Mouse (Mus musculus): Measurements from ENCODE around the gene Cblb.

Gene Cblb

DNA sequence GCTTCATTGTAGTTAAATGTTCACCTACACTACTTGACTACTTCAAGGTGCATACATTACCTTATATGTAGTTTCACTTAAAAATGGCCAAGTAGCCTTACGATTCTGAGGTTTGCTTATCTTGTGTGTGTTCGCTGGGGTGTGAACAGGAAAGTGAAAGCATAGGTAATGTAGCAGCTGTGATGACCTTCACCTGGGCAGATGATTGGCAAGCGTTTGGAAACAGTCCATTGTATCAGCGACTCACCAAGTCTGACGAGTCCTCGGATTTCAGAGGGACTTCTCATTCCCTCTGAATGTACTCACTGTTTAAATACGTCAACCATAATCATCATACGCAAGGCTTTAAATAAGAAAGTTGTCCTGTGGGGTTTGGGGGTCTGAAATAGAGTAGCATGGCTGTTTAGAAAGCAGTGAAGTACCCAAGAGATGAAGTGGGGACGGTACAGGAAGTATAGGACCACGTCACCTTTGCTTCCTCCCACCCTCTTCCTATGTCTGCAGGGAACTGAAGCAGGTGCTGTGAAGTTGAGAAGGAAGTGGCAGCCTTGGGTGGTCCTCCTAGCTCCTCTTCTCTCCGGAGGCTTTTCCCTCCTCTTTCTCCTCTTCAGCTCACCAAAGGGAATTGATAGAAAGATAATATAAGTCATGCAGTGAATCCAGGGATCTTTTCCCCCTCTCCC, 101.9 kb downstream of the Cblb start:
- peak; percentile 22 to 30 for DNase-seq (ENCODE audit: low spot score in 2 of 2)

DNA sequence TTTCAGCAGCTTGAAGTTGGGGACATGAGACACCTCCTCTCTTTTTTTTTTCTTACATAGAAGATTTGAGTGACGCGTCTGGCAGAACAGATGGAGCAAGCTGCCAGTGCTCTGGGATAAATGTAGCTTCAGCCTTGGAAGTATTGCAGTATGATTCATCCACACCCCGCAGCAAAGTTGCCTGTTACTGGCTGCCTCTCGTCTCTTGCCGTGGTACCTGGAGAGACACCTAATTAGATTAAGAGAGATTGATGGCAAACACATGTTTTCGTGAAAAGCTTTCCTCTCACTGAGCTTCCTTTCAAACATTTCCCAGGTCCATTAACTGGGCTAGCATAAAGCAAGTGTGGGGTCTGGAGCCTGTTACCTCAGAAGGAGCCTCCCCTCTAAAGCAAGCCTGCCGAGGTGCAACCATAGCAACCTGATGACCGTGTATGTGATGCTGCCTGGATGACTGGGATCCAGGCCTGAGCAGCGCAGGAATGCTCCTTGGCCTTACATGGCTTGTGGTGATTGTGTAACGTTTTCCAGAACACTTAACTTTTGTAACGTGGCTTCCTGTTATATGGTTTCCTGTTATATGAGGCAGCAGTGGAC, 103.7 kb downstream of the Cblb start:
- DNase-seq (ENCODE audit: low spot score in 2 of 2) = no peak

DNA sequence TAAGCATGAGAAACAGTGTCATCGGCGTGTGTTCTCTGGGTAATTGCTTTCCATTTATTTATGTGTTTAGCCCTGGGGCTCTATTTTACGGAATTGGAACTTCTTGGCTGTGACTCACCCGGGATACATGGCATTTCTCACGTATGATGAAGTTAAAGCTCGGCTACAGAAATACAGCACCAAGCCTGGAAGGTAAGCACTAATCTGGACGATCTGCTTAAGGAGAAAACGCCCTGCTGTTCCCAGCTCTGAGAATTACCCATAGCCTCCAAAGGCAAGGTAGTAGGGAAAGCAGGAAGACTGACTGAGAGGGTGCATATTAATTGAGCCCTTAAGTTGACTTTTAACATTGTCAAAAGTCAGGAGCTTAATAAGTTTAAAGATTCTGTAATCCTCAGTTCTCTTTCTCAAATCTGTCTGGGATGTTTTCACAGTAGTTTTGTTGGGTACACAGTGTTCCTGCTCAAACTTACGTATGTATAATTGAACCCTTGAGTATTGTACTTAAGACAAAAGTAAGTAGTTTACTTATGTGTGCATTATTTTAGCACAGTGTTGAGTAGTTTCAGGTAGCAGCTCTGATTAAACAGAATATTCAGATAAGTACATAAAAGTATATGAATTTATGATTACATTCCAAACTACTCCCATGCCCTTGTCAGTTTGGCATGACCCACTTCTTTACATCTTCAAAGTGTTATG, 104.8 kb downstream of the Cblb start:
- DNase-seq (ENCODE audit: low spot score in 2 of 2) = no peak

DNA sequence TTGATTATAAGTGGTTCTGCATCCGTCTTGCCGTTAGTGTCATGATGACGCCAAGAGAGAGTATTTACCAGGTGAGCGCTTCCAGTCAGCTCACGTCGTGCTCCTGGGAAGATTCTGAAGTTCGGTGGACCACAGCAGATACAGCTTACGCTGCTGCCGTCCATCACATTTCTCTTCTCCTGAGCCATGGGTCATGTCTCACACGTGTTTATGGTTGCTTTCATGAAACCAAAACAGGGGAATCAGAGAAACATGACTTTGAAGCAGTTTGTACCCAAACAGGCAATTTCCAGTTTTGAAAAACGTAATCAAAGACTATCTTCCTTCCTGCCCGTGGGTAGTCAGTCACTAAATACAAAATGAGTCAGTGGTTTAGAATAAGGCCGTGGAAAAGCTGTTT, 112.1 kb downstream of the Cblb start:
- no peak for DNase-seq (ENCODE audit: low spot score in 2 of 2)

DNA sequence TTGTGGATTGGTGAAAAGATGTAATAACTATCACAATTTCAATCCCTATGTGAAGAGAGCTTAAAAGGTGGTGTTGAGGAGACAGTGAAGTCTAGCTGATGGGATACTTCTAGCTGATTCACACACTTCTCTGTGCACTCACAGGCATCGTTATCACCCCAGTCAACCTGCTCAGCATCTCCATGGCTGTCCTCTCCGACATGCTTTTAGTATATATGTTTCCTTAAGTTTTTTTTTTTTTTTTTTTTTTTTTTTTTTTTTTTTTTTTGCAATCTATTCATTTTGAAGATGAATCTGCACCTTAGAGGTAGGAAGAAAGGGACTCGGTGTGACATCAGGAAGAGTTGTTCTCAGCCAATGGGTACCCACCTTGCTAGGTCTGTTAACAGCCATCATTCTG, 112.8 kb downstream of the Cblb start:
- no peak for DNase-seq (ENCODE audit: low spot score in 2 of 2)

DNA sequence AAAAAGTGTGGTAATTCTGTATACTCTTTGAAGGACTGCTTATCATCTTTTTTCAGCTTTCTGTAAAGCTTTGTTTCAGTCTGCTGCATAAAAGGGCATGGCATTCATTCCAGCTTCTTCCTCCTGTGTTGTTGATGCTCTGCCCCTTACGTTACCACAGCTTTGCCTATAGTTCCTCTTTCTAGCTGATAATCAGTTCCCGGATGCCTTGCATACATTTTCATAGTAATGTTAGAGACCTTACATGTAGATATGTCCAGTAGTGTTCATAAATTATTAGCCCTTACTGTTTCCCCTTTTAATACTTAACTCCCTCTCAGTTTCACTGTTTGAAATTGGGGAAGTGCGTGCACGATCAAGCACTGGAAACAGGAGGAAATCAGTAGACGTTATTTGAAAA, 113.8 kb downstream of the Cblb start:
- peak; percentile 70 to 79 for DNase-seq (ENCODE audit: low spot score in 2 of 2)

DNA sequence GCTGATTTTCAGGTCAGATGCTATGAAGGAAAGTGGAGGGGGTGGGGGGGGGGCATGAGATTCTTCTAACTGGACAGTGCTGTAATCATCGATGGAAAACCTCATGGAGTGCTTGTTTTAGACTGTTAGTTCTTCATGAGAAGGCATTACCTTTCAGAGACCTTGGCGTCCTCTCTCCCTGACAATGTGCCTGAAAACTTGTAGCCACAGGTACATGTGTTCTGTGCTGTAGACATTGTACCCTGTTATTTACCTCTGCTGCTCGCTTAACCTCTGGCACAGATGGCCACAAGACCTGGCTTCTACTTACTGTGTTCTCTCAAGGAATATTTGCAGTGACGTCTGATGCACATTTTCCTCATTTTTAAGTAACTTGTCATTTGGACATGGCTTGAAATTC, 114.5 kb downstream of the Cblb start:
- no peak for DNase-seq (ENCODE audit: low spot score in 2 of 2)

DNA sequence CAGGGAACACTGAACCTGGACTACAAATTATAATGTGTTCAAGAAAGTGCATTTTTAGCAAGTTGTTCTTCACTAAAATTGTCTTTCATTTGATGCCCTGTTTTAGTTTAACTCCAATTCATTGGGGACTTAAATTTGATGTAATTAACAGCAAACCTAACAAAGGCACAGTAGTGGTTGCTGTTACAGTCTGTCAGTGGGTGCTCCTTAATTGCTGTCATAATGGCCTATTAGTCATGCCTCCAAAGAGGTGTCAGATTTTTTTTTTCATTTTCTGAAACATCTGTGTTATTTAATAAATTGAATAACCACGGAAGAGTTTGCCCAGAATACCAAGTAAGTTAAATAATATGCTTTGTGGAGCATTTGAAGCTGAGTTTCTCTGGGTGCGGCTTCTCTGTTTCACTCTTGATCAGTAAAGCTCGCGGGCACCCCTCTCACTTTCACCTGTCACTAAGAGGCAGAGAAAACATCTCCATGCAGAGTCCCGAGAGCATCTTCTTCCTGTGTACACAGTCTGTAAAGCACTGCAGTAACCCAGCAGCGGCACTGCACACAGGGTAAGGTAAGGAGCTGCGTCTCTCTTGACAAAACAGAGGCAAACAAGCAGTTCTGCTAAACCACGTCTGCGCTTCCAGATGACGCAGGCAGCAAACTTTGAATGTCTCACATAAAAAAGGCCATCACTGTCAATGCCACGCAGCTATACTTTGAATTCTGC, 116.1 kb downstream of the Cblb start:
- peak; percentile 80 to 83 for DNase-seq (ENCODE audit: low spot score in 2 of 2)

DNA sequence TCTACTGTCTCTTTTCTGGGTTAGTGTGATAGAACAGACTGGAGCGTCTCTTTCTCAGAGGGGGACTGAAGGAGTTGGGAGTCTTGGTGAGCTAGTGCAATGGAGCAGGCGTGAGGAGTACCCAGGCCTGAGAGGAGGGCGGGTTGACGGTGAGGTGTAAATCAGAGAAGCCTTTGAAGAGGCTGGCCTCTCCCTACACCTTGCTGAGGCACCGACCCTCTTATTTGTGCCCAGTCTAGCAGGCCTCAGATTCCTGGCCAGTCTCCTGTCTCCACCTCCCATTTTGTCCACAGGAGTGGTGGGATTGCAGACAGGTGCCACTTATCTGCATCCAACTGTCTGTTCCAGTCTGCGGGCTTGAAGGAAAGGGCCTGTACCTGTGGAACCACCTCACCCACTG, 117.0 kb downstream of the Cblb start:
- no peak for DNase-seq (ENCODE audit: low spot score in 2 of 2)

DNA sequence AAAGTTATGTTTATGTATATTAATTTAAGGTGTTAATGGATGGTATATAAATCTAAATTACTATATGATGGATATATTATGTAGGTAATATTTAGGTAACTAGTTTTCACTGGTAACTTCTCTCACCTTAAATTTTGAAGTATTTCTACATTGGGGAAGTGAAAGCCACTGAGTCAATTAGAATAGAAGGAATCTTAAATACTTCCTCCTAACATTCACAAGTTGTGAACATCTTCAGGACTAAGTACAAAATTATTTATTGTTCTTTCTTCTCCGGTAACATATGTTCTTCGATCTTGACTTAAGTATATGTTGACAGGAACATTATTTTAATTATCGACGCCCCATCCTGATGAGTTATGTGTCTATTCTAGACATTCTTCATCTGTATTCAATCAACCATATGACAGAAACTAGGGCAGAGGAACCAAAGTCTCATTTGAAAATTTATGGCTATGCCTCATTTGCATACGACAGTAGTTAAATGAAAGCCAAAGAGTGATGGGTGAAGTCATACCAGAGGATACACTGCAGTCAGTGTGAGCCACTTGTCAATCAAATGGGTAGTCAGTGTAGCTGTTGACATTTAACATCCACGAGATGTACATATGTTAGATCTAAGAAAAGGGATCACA, 118.2 kb downstream of the Cblb start:
- DNase-seq (ENCODE audit: low spot score in 2 of 2) = peak; percentile 41 to 66

DNA sequence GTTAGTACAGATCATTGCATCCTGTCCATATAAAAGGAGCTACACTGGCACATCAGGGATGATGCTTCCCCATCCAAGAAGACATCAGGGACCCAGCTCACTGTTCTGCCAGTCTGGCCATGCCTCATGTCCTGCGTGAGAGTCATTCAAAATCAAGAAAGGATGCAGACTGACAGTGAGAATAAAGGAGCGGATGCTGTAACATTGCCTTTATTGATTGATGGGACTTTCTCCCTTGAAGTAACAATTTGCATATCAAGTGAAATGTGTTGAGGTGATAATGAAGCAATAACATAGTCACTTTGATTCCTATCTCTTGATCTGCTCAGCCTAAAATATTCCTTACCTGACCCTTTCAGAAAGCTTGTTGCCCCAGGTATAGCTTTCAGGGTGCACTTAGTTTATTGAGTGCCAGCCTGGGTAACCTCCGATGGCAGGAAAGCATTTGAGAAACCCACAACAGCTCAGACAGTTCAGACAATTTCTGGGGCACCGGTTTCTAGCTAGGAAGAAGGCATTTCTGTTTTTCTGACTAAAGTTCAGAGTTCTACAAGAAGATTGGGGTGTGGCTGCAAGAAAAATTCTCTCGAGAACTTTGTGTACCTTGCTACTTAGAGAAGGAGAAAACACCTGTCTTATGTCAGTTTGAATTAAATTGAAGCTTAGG, 124.1 kb downstream of the Cblb start:
- DNase-seq (ENCODE audit: low spot score in 2 of 2) = no peak

DNA sequence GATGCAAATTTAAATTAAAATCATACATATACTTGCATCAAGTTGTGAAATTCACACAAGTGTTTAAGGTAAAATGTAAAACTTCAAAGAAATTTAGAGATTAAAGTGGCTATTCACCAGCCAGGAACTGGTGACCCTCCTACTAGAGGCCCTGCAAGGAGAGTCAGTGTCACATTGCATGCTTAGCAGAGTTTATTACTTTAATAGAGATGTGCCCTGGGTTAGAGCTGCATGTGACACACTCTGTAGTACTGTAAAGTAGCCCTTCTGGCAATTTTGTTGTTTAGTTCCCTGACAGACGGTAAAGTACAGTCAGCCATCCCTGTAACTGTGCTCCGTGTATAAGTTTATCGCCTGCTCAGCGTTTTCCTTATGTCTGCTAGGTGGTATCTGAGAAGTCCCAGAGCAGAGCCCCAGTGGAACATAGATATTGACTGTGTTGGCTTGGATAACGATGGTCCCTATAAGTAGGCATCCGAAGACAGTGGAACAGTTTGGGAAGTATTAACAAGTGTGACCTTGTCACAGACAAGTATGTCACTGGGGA, 129.0 kb downstream of the Cblb start:
- no peak for DNase-seq (ENCODE audit: low spot score in 2 of 2)

DNA sequence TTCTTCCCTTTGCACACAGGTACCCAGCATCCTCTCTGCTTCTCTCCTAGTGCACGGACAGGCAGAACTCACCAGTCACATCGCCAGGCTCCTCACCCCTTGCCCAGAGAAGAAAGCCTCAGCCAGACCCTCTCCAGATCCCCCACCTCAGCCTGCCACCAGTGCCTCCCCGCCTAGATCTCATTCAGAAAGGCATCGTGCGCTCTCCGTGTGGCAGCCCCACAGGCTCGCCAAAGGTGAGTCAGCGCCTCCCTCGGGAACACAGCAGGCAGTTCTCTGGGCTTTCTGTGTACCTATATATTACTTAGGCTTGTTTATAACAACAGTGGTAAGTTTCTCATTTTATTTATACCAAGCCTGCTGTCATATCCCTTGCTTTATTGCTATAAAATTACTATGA, 133.2 kb downstream of the Cblb start:
- DNase-seq (ENCODE audit: low spot score in 2 of 2) = no peak

DNA sequence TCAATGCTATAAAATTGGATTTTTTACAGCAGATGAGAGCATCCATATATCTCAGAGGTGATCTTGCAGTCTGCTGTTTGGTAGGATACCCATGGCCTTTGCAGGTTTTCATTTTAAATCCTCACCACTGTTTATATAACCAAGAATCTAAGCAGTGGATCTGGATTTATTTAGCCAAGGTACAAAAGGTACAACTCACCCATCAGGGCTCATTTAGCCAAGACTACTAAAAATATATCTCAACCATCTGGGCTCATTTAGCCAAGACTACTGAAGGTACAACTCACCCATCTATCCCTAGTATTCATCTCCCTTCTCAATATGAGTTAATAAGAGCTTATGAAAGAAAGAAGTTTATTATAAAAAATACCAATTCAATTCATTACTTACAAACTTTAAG, 142.2 kb downstream of the Cblb start:
- DNase-seq (ENCODE audit: low spot score in 2 of 2) = no peak

DNA sequence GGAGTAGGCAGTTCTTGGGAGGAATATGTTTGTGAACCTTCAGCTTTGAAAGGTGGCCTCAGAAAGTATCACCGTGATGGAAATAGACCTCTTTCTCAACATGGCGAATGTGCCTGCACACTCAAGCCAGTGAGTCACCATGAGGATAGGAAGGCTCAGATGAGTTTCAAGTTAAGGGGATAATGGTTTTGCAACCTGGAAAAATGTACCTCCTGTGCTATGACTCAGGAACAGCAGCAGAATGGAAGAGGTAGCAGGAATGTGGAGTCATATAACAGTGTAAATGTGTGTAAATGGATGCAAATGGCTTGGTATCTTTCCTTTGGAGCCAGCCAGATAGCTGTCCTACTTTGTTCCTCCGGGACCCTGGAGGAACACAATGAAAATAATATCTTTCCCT, 148.8 kb downstream of the Cblb start:
- no peak for DNase-seq (ENCODE audit: low spot score in 2 of 2)

DNA sequence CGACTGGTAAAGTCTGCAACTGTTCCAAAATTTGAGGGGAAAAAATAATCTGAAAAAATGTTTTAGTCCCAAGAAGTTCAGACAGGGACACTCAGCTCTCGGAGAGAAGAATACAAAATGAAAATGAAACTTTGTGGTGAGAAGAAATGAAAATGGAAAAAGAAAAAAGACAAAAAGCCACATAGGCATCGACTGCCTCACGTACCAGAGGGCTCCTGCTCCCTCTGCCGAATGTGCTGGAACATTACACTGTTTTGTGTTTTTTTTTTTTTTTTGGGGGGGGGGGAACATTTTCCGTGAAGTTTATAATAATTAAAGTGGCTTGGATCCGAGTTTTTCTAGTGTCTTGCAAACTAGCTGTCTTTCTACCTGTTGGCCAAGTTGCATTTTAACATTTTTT, 151.0 kb downstream of the Cblb start:
- DNase-seq (ENCODE audit: low spot score in 2 of 2) = peak; percentile 22 to 40

DNA sequence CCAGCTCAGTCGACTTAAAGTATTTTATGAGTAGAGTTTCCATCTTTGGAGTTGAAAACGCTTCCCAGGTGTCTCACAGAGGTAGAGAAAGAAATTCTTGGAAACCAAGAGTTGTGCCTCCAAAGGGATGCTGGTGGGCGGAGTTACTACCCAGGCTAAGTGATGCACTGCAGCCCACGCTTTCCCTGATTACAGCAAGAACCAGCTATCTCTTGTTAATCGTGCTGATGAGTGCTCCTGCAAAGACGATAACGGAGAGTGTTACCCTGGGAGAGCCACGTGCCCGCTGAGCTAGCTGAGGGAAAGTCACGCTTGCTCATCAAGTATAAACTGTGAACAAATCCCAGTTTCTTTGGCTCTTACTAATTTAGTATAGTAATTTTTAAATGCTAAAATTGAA, 153.3 kb downstream of the Cblb start:
- no peak for DNase-seq (ENCODE audit: low spot score in 2 of 2)

DNA sequence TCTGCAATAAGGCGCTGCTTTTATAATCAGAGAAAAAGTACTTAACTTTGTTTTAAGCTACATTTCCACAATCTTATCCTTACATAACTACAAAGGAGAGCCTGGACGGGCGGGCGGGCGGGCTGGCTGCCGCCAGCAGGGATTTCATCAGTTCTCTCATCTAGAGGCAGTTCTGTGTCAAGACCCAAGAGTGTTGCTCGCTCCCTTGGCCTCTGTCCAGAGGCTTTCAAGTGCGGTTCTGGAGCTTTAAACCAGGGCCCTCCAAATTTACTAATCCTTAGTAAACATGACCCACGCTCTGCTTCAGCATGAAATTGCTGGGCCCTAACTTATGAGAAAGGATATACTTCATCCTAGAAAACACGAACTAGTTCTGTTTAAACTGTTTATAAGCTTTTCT, 155.7 kb downstream of the Cblb start:
- DNase-seq (ENCODE audit: low spot score in 2 of 2) = no peak

DNA sequence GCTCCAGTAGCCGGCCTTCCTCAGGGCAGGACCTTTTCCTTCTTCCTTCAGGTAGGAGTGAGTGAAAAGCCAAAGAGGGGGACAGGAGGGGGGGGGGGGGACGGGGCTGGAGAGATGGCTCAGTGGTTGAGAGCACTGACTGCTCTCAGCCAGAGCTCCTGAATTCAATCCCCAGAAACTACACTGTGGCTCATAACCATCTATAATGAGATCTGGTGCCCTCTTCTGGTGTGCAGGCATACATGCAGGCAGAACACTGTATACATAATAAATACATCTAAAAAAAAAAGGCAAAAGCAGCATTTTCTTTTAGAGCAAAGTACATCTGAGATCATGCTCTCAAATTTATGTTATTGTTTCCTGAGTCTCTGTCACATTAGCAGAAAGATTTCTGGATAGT, 158.1 kb downstream of the Cblb start:
- DNase-seq (ENCODE audit: low spot score in 2 of 2) = no peak

DNA sequence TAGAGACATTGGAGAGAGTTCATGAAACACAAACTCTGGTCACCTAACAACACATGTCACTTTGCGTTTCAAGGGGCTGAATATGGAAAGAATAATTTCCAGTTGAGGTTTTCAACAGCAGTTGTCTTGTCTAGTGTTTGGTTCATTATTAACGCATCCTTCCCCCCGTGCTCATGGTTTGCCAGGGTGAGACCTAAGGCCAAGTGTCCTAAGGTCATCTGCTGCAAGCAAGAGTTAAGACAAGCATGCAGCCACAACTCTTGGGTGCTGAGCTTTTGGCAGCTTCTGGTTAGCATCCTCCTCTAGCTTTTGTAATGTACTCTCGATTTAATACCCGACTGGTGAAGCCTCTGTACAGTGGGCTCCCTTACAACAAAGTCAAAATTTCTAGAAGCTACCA, 159.7 kb downstream of the Cblb start:
- no peak for DNase-seq (ENCODE audit: low spot score in 2 of 2)

DNA sequence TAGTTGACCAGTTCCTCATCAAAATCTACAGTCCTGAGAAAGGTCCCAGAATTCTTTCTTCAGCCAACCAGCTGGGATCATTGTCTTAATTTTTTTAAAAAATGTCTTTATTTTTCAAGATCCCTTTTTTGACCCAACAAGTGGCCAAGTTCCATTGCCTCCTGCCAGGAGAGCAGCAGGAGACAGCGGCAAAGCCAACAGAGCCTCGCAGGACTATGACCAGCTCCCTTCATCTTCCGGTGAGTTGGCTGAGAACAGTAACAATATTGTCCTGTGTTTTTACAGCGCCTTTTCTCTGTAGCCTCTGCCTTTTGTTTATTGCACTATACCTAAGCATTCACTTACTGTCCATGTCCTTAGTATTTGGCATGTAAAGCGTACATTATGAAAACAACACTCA, 163.0 kb downstream of the Cblb start:
- no peak for DNase-seq (ENCODE audit: low spot score in 2 of 2)
